Mouse (Mus musculus) forebrain, embryonic 13.5 days (tissue): ENCODE data around the gene Lrfn4. TPM values are rescaled to one million over a fixed set of nuclear protein-coding genes. Genes with fewer than 3 reads are reported as not detected.

Experiments
- ATAC-seq: fragments of 200-750 bp; cut with Nextera tagmentation; 2 replicates; pipeline ENCODE4 v1.8.0; 2017
- H3K27ac ChIP-seq: fragments of 300-500 bp; sonication (generic); 2 replicates; pipeline ENCODE4 v1.5.1; 2015; ENCODE audit warnings: inconsistent platforms, mild to moderate bottlenecking, moderate library complexity
- H3K27me3 ChIP-seq: fragments of 300-500 bp; sonication (generic); 2 replicates; pipeline ENCODE4 v1.6.1; 2015; ENCODE audit warnings: mild to moderate bottlenecking, inconsistent platforms
- H3K36me3 ChIP-seq: fragments of 300-500 bp; sonication (generic); 2 replicates; pipeline ENCODE4 v1.6.1; 2015; ENCODE audit warnings: mild to moderate bottlenecking, inconsistent platforms; ENCODE audit not compliant: poor library complexity, severe bottlenecking
- H3K4me1 ChIP-seq: fragments of 300-500 bp; sonication (generic); 2 replicates; pipeline ENCODE4 v1.6.1; 2015; ENCODE audit warnings: inconsistent platforms
- H3K4me2 ChIP-seq: fragments of 300-500 bp; sonication (generic); 2 replicates; pipeline ENCODE4 v1.6.1; 2015; ENCODE audit warnings: inconsistent platforms, mild to moderate bottlenecking, moderate library complexity
- H3K4me3 ChIP-seq: fragments of 300-500 bp; sonication (generic); 2 replicates; pipeline ENCODE4 v1.5.1; 2015; ENCODE audit warnings: mild to moderate bottlenecking, inconsistent platforms
- H3K9ac ChIP-seq: fragments of 300-500 bp; sonication (generic); 2 replicates; pipeline ENCODE4 v1.6.1; 2015; ENCODE audit warnings: mild to moderate bottlenecking, inconsistent platforms
- H3K9me3 ChIP-seq: fragments of 300-500 bp; sonication (generic); replicated peaks from 2 replicates; pipeline ENCODE4 v1.6.1; 2016; ENCODE audit warnings: inconsistent platforms
- WGBS: fragments of 180-500 bp; shearing (Covaris S2); methylation state at CpG from one replicate; pipeline ENCODE4 v1.1.7; 2015; 5-methylcytosine and 5-hydroxymethylcytosine counted together
- polyA plus RNA-seq: library from polyadenylated mRNA; unstranded; fragments of >200 nt; fragmentation: Nextera tagmentation; extraction: Ambion mirVana; gene quantifications from 2 replicates; pipeline ENCODE4 v1.2.1, GENCODE M21; 2015

Lrfn4 gene
- polyA plus RNA-seq, 1 experiment from 2014 or later, result 7.5 TPM

GRCm38 (mm10) chr19:4622780-4623179, 7.3 kb upstream of the Lrfn4 start:
- H3K9ac ChIP-seq, result no peak overlapping the region
- WGBS, result 62% methylated on average over 5 of the region's 5 CpGs
- no peak for ATAC-seq
- no peak overlapping the region for H3K27ac ChIP-seq
- H3K9me3 ChIP-seq, result no peaks in the 10 kb centered on the region
- 0 out of 2 replicates have a peak, but pooled peaks cover under 1% of the 10 kb centered on the region for H3K27me3 ChIP-seq
- H3K4me1 ChIP-seq, result peaks cover 29% of the 10 kb centered on the region
- peaks cover 41% of the 10 kb centered on the region for H3K36me3 ChIP-seq
- H3K4me3 ChIP-seq, result no peak overlapping the region
- no peak overlapping the region for H3K4me2 ChIP-seq

GRCm38 (mm10) chr19:4620721-4621120, 5.3 kb upstream of the Lrfn4 start:
- Histone ChIP-seq H3K4me1 (peaks cover 26% of the 10 kb centered on the region), H3K4me3 (no peak overlapping the region), H3K9ac (no peak overlapping the region), H3K27me3 (0 out of 2 replicates have a peak, but pooled peaks cover 7% of the 10 kb centered on the region), H3K9me3 (no peaks in the 10 kb centered on the region), H3K4me2 (no peak overlapping the region), H3K27ac (no peak overlapping the region), H3K36me3 (peaks cover 41% of the 10 kb centered on the region)
- 89% methylated on average over 7 of the region's 7 CpGs for WGBS
- no peak for ATAC-seq

GRCm38 (mm10) chr19:4619461-4619860, 4.0 kb upstream of the Lrfn4 start:
- H3K9ac ChIP-seq, result no peak overlapping the region
- no peaks in the 10 kb centered on the region for H3K9me3 ChIP-seq
- 80% methylated on average over 10 of the region's 10 CpGs for WGBS
- peaks cover 22% of the 10 kb centered on the region for H3K4me1 ChIP-seq
- no peak for ATAC-seq
- H3K4me3 ChIP-seq, result no peak overlapping the region
- H3K36me3 ChIP-seq, result peaks cover 41% of the 10 kb centered on the region
- no peak overlapping the region for H3K4me2 ChIP-seq
- no peak overlapping the region for H3K27ac ChIP-seq
- 0 out of 2 replicates have a peak, but pooled peaks cover 7% of the 10 kb centered on the region for H3K27me3 ChIP-seq

- no peak overlapping the region for H3K9ac ChIP-seq
- ATAC-seq, result no peak
- H3K27ac ChIP-seq, result no peak overlapping the region
- no peak overlapping the region for H3K4me3 ChIP-seq
- H3K36me3 ChIP-seq, result peaks cover 40% of the 10 kb centered on the region
- H3K4me1 ChIP-seq, result peaks cover 28% of the 10 kb centered on the region
- 30% methylated on average over 18 of the region's 18 CpGs for WGBS
- 0 out of 2 replicates have a peak, but pooled peaks cover 7% of the 10 kb centered on the region for H3K27me3 ChIP-seq
- H3K4me2 ChIP-seq, result no peak overlapping the region
- no peaks in the 10 kb centered on the region for H3K9me3 ChIP-seq
Measured at GRCm38 (mm10) chr19:4618183-4618582, 2.7 kb upstream of the Lrfn4 start.

GRCm38 (mm10) chr19:4616546-4616945, 1.1 kb upstream of the Lrfn4 start:
- ATAC-seq, result no peak
- Histone ChIP-seq H3K9ac (no peak overlapping the region), H3K4me3 (no peak overlapping the region), H3K9me3 (no peaks in the 10 kb centered on the region), H3K4me1 (peaks cover 43% of the 10 kb centered on the region), H3K4me2 (peak overlapping the region; percentile 83), H3K36me3 (peaks cover 40% of the 10 kb centered on the region), H3K27ac (peak overlapping the region; percentile 93; the same call in 1 of the 2 replicates), H3K27me3 (0 out of 2 replicates have a peak, but pooled peaks cover 7% of the 10 kb centered on the region)
- WGBS, result 40% methylated on average over 4 of the region's 4 CpGs

- Histone ChIP-seq H3K9ac (peak overlapping the region; percentile 97), H3K4me1 (peaks cover 43% of the 10 kb centered on the region), H3K27ac (peak overlapping the region; percentile 93), H3K9me3 (no peaks in the 10 kb centered on the region), H3K4me3 (peak overlapping the region; percentile 87), H3K4me2 (peak overlapping the region; percentile 83), H3K27me3 (0 out of 2 replicates have a peak, but pooled peaks cover 7% of the 10 kb centered on the region), H3K36me3 (peaks cover 43% of the 10 kb centered on the region)
- no peak for ATAC-seq
- 33% methylated on average over 24 of the region's 49 CpGs for WGBS
Measured at GRCm38 (mm10) chr19:4614305-4615150, 939 bp downstream of the Lrfn4 start.

- Histone ChIP-seq H3K9me3 (no peaks in the 10 kb centered on the region), H3K4me3 (peak overlapping the region; percentile 87), H3K4me2 (peak overlapping the region; percentile 83), H3K27ac (peak overlapping the region; percentile 93; the same call in 1 of the 2 replicates), H3K4me1 (peaks cover 43% of the 10 kb centered on the region), H3K9ac (peak overlapping the region; percentile 97), H3K27me3 (0 out of 2 replicates have a peak, but pooled peaks cover 7% of the 10 kb centered on the region), H3K36me3 (peaks cover 47% of the 10 kb centered on the region)
- no peak for ATAC-seq
- 91% methylated on average over 33 of the region's 33 CpGs for WGBS
Measured at GRCm38 (mm10) chr19:4613464-4614304, 1.8 kb downstream of the Lrfn4 start.

GRCm38 (mm10) chr19:4612181-4612961, 3.1 kb downstream of the Lrfn4 start:
- Histone ChIP-seq H3K36me3 (peaks cover 47% of the 10 kb centered on the region), H3K9ac (peak overlapping the region; percentile 30), H3K4me3 (no peak overlapping the region), H3K27ac (no peak overlapping the region), H3K4me1 (peaks cover 40% of the 10 kb centered on the region), H3K4me2 (peak overlapping the region; percentile 83; the same call in 1 of the 2 replicates), H3K9me3 (no peaks in the 10 kb centered on the region), H3K27me3 (0 out of 2 replicates have a peak, but pooled peaks cover 2% of the 10 kb centered on the region)
- ATAC-seq, result no peak
- WGBS, result 90% methylated on average over 19 of the region's 19 CpGs

GRCm38 (mm10) chr19:4610109-4610508, 5.4 kb downstream of the Lrfn4 start:
- Histone ChIP-seq H3K27me3 (no peaks in the 10 kb centered on the region), H3K27ac (no peak overlapping the region), H3K36me3 (peaks cover 47% of the 10 kb centered on the region), H3K9me3 (no peaks in the 10 kb centered on the region), H3K9ac (no peak overlapping the region), H3K4me2 (no peak overlapping the region), H3K4me3 (no peak overlapping the region), H3K4me1 (peaks cover 30% of the 10 kb centered on the region)
- ATAC-seq, result no peak
- WGBS, result 74% methylated on average over 4 of the region's 4 CpGs

GRCm38 (mm10) chr19:4608511-4608910, 7.0 kb downstream of the Lrfn4 start:
- H3K9me3 ChIP-seq, result no peaks in the 10 kb centered on the region
- ATAC-seq, result no peak
- H3K27ac ChIP-seq, result no peak overlapping the region
- H3K9ac ChIP-seq, result no peak overlapping the region
- H3K4me3 ChIP-seq, result no peak overlapping the region
- no peak overlapping the region for H3K4me2 ChIP-seq
- WGBS, result 90% methylated on average over 4 of the region's 4 CpGs
- H3K36me3 ChIP-seq, result peaks cover 40% of the 10 kb centered on the region
- H3K4me1 ChIP-seq, result peaks cover 19% of the 10 kb centered on the region
- no peaks in the 10 kb centered on the region for H3K27me3 ChIP-seq

GRCm38 (mm10) chr19:4607406-4607805, 8.1 kb downstream of the Lrfn4 start:
- Histone ChIP-seq H3K36me3 (peaks cover 29% of the 10 kb centered on the region), H3K9ac (no peak overlapping the region), H3K27me3 (no peaks in the 10 kb centered on the region), H3K4me1 (peaks cover 8% of the 10 kb centered on the region), H3K27ac (no peak overlapping the region), H3K9me3 (no peaks in the 10 kb centered on the region), H3K4me2 (no peak overlapping the region), H3K4me3 (no peak overlapping the region)
- 90% methylated on average over 12 of the region's 12 CpGs for WGBS
- no peak for ATAC-seq
